Mouse (Mus musculus): ENCODE results near the gene Rapgef2. TPM values are rescaled to one million over a fixed set of nuclear protein-coding genes. Genes with fewer than 3 reads are reported as not detected.

The Rapgef2 gene
- polyA plus RNA-seq, 2 experiments, result 7.6 to 12.5 TPM

DNA sequence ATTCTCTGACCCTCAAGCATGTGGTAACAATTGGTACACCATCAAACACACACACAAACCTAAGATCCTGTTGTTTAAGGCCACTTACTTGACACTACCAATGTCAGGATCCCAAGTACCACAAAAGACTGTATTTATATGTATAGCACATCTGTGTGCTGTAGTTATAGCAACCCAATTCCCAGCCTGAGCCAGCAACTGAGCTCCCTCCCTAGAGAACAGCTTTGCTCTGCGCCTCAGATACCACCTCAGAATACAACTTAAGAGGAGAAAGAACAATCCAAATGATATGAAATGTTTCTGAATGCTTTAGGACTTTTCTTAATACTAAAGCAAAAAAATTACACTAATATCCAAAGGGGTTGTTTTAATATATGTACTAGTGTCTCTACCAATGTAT, 98.4 kb downstream of the Rapgef2 start:
- H3K36me3 ChIP-seq (ENCODE audit: control insufficient read depth, insufficient read depth, low read length), result no peaks in the 10 kb centered on the region
- DNase-seq (ENCODE audit: low spot score), result no peak
- no peak overlapping the region for H3K4me3 ChIP-seq (replicated peaks; ENCODE audit: low read length)
- H3K4me2 ChIP-seq (replicated peaks; ENCODE audit: low read depth, low read length, severe bottlenecking), result no peak overlapping the region
- no peak overlapping the region for H3K9ac ChIP-seq (ENCODE audit: low read depth, low read length, severe bottlenecking)
- H3K9me3 ChIP-seq (ENCODE audit: control insufficient read depth, low read length), result no peaks in the 10 kb centered on the region
- WGBS, result 91% methylated on average over 1 of the region's 1 CpGs
- no peak for TF ChIP-seq POLR2A (IDR thresholded peaks at IDR 0.05; ENCODE audit: borderline replicate concordance, extremely low read depth, insufficient read depth, insufficient read length)
- H3K27ac ChIP-seq (replicated peaks; ENCODE audit: low read depth, low read length), result no peak overlapping the region
- peaks cover 3% of the 10 kb centered on the region; the same call in 1 of the 2 replicates for H3K4me1 ChIP-seq (ENCODE audit: control insufficient read depth, insufficient read depth, low read length)
- no peak for ATAC-seq (ENCODE audit: low FRiP score, low read depth)
- no peaks in the 10 kb centered on the region for H3K27me3 ChIP-seq (ENCODE audit: control insufficient read depth, insufficient read depth, low read length)

GRCm38 (mm10) chr3:79182290-79182689, 104.0 kb downstream of the Rapgef2 start:
- H3K4me2 ChIP-seq (replicated peaks; ENCODE audit: low read depth, low read length, severe bottlenecking), result no peak overlapping the region

DNA sequence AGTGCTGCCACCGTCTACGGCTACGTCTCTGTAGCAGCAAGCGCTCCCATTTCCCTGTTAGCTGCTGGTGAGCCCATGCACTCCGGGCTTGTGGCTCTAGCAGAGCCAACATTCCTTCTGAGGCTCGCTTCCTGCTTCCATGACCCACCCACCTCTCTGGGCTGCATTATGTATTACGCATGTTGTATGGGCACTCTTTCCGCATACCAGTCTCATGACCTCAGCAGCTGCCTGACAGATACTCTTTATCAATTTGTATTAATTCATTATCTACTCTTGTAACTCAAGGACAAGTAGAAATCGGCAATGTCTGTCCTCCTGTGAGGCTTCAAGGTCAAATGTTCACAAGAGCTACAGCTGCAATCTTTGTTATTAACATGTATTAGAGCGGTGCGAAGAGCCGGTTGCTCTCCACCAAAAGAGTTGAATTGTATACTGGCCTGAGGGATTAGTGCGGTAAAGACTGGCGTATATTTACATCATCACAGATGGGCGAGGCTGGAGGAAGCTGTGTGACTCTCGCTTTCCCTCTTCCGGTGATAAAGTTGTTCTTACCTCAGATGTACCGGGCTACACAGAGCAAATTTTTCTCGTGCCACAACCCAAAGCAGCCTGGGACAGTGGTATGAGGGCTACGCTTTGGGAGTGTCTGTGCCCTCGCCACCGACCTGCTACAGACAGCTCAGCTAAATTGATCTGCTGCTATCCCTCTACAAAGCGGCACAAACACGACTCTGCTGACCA, 104.9 kb downstream of the Rapgef2 start:
- Histone ChIP-seq H3K9ac (ENCODE audit: low read depth, low read length, severe bottlenecking) (no peak overlapping the region), H3K27me3 (ENCODE audit: control insufficient read depth, insufficient read depth, low read length) (no peaks in the 10 kb centered on the region), H3K4me1 (ENCODE audit: control insufficient read depth, insufficient read depth, low read length) (peaks cover 39% of the 10 kb centered on the region), H3K36me3 (ENCODE audit: control insufficient read depth, insufficient read depth, low read length) (no peaks in the 10 kb centered on the region), H3K4me3 (replicated peaks; ENCODE audit: low read length) (no peak overlapping the region), H3K27ac (replicated peaks; ENCODE audit: low read depth, low read length) (no peak overlapping the region), H3K4me2 (replicated peaks; ENCODE audit: low read depth, low read length, severe bottlenecking) (no peak overlapping the region; the same call in 1 of the 2 replicates), H3K9me3 (ENCODE audit: control insufficient read depth, low read length) (no peaks in the 10 kb centered on the region)
- DNase-seq (ENCODE audit: low spot score) (peak; percentile 59), ATAC-seq (ENCODE audit: low FRiP score, low read depth) (peak; percentile 54; the same call in 1 of the 2 replicates)
- WGBS, result 60% methylated on average over 24 of the region's 24 CpGs
- TF ChIP-seq POLR2A (IDR thresholded peaks at IDR 0.05; ENCODE audit: borderline replicate concordance, extremely low read depth, insufficient read depth, insufficient read length), result no peak

More at GRCm38 (mm10) chr3:79182290-79182689, 104.0 kb downstream of the Rapgef2 start:
- no peaks in the 10 kb centered on the region for H3K9me3 ChIP-seq (ENCODE audit: control insufficient read depth, low read length)
- peaks cover 37% of the 10 kb centered on the region for H3K4me1 ChIP-seq (ENCODE audit: control insufficient read depth, insufficient read depth, low read length)
- 37% methylated on average over 3 of the region's 3 CpGs for WGBS
- no peaks in the 10 kb centered on the region for H3K36me3 ChIP-seq (ENCODE audit: control insufficient read depth, insufficient read depth, low read length)
- no peak for TF ChIP-seq POLR2A (IDR thresholded peaks at IDR 0.05; ENCODE audit: borderline replicate concordance, extremely low read depth, insufficient read depth, insufficient read length)
- H3K9ac ChIP-seq (ENCODE audit: low read depth, low read length, severe bottlenecking), result no peak overlapping the region
- H3K4me3 ChIP-seq (replicated peaks; ENCODE audit: low read length), result no peak overlapping the region
- ATAC-seq (ENCODE audit: low FRiP score, low read depth) (no peak), DNase-seq (ENCODE audit: low spot score) (no peak)
- no peak overlapping the region; the same call in 1 of the 2 replicates for H3K27ac ChIP-seq (replicated peaks; ENCODE audit: low read depth, low read length)
- H3K27me3 ChIP-seq (ENCODE audit: control insufficient read depth, insufficient read depth, low read length), result no peaks in the 10 kb centered on the region

DNA sequence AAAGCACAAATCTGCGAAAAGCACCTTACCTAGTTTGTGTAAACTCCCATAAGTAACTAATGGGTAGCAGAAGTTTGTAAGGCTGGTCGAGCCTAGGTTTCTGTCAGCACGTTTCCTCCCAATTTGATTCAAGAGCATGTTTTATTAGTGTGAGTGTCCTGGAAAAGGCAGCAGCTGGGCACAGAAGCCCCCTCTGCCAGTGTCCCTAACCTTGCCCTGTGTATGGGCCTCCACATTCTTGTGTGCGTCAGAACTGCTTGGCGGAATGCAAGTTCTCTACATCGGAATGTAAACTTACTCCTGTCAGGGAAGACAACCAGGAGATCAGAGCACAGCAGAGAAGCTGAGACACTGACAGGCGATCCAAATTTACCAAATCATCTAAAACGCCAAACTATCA, 106.2 kb downstream of the Rapgef2 start:
- no peaks in the 10 kb centered on the region for H3K9me3 ChIP-seq (ENCODE audit: control insufficient read depth, low read length)
- ATAC-seq (ENCODE audit: low FRiP score, low read depth) (peak; percentile 55), DNase-seq (ENCODE audit: low spot score) (no peak)
- peaks cover 39% of the 10 kb centered on the region for H3K4me1 ChIP-seq (ENCODE audit: control insufficient read depth, insufficient read depth, low read length)
- 31% methylated on average over 8 of the region's 8 CpGs for WGBS
- H3K4me2 ChIP-seq (replicated peaks; ENCODE audit: low read depth, low read length, severe bottlenecking), result no peak overlapping the region
- H3K36me3 ChIP-seq (ENCODE audit: control insufficient read depth, insufficient read depth, low read length), result no peaks in the 10 kb centered on the region
- TF ChIP-seq POLR2A (IDR thresholded peaks at IDR 0.05; ENCODE audit: borderline replicate concordance, extremely low read depth, insufficient read depth, insufficient read length), result no peak
- no peak overlapping the region for H3K9ac ChIP-seq (ENCODE audit: low read depth, low read length, severe bottlenecking)
- H3K27ac ChIP-seq (replicated peaks; ENCODE audit: low read depth, low read length), result no peak overlapping the region
- H3K4me3 ChIP-seq (replicated peaks; ENCODE audit: low read length), result no peak overlapping the region
- H3K27me3 ChIP-seq (ENCODE audit: control insufficient read depth, insufficient read depth, low read length), result no peaks in the 10 kb centered on the region

GRCm38 (mm10) chr3:79179499-79180053, 106.7 kb downstream of the Rapgef2 start:
- H3K9ac ChIP-seq (ENCODE audit: low read depth, low read length, severe bottlenecking), result no peak overlapping the region
- no peak overlapping the region for H3K27ac ChIP-seq (replicated peaks; ENCODE audit: low read depth, low read length)
- DNase-seq (ENCODE audit: low spot score) (no peak), ATAC-seq (ENCODE audit: low FRiP score, low read depth) (no peak)
- no peak overlapping the region for H3K4me3 ChIP-seq (replicated peaks; ENCODE audit: low read length)
- no peak overlapping the region for H3K4me2 ChIP-seq (replicated peaks; ENCODE audit: low read depth, low read length, severe bottlenecking)
- H3K36me3 ChIP-seq (ENCODE audit: control insufficient read depth, insufficient read depth, low read length), result no peaks in the 10 kb centered on the region
- H3K27me3 ChIP-seq (ENCODE audit: control insufficient read depth, insufficient read depth, low read length), result no peaks in the 10 kb centered on the region
- no peak for TF ChIP-seq POLR2A (IDR thresholded peaks at IDR 0.05; ENCODE audit: borderline replicate concordance, extremely low read depth, insufficient read depth, insufficient read length)
- H3K9me3 ChIP-seq (ENCODE audit: control insufficient read depth, low read length), result no peaks in the 10 kb centered on the region
- peaks cover 39% of the 10 kb centered on the region for H3K4me1 ChIP-seq (ENCODE audit: control insufficient read depth, insufficient read depth, low read length)
- WGBS, result 89% methylated on average over 2 of the region's 2 CpGs

All from limb, embryonic 14.5 days (tissue).